Mouse (Mus musculus): ENCODE data around the gene Lalba.
A peak's percentile ranks its signal among the peaks of the same experiment; 100 is the strongest.
"Not testable (repeated sequence)": the region's sequence is repeated elsewhere in the genome, so short reads cannot be mapped to it uniquely, and the experiment has no call there.

Gene Lalba

GRCm38 (mm10) chr15:98482701-98483100 is at the start of gene Lalba:
TSS of gene Lalba (minus strand) at chr15:98482721.
- no peak for DNase-seq (ENCODE audit: low spot score)

DNA sequence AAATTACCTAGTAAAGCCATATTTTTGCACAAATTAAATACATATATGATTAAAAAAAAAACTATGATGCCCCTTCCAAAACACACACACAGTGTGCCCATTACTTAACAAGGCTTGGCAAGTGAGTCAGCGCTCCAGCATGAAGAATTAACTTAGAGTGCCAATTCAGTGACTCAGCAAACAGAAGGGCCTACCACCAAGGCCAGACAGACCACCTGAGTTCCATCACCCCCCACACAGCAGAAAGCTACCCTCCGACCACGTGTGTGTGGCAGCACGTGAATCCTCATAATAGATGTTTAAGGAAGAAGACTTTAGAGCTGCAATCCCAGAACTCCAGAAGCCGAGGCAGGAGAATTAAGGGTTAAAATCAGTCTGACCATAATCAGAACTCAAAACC is 49.8 kb upstream of the Lalba start:
- DNase-seq (ENCODE audit: low spot score) = no peak

GRCm38 (mm10) chr15:98528066-98528563 is 45.6 kb upstream of the Lalba start:
- DNase-seq (ENCODE audit: low spot score) = no peak

DNA sequence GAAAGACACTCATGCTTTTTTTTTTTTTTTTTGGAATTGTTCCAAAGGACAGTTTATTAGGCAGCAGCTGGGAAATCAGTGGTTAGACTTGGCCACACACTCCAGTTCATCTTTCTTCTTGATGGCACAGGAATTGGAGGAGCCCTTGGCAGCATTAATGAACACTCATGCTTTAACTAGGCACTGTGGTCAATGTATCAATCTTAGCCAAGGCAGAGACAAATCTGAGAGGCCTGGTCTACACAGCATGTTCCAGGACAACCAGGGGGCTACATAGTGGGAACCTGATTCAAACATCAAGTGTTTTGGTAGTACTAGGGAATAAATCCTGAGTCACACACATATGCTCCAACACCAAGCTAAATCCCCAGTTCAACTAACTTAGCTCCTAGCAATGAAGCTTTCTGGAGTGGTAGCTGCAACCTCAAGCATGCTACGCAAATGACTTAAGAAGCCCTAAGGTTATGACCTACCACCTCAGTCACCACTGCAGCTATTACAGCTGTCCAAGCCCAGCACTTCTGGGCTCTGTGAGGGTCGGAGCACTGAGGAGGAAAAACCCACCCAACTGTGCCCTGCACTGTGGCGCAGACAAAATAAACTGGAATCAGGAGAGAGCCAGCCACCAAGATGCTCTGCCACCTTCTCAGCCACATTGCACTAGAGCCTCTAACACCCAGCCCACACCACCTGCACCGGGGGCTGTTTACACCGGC is 44.7 kb upstream of the Lalba start:
- DNase-seq (ENCODE audit: low spot score) = no peak

GRCm38 (mm10) chr15:98526057-98526456 is 43.5 kb upstream of the Lalba start:
- no peak for DNase-seq (ENCODE audit: low spot score)

DNA sequence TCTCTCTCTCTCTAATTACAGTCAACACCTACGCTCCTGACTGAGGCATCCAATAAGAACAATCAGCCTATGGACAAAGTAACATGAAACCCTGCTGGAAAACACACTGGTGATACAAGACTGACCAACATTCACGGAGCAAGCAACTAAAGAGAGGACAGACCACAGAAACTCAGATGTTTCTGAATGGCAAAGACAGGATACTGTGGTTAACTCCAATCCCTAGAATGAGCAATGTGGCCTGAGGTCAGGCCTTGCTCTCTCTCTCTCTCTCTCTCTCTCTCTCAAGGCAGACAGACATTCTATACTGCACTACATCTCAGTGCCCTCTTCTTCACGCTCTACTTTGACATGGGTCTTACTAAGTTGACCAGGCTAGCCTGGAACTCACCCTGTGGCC is 38.7 kb upstream of the Lalba start:
- DNase-seq (ENCODE audit: low spot score) = no peak

GRCm38 (mm10) chr15:98517380-98518355 is 35.1 kb upstream of the Lalba start:
- peak; percentile 80 for DNase-seq (ENCODE audit: low spot score)

- DNase-seq (ENCODE audit: low spot score) = not testable (repeated sequence)
These were observed 32.3 kb upstream of the Lalba start for GRCm38 (mm10) chr15:98514845-98515244.

- DNase-seq (ENCODE audit: low spot score) = no peak
These were observed 31.6 kb upstream of the Lalba start for GRCm38 (mm10) chr15:98514146-98514545.

DNA sequence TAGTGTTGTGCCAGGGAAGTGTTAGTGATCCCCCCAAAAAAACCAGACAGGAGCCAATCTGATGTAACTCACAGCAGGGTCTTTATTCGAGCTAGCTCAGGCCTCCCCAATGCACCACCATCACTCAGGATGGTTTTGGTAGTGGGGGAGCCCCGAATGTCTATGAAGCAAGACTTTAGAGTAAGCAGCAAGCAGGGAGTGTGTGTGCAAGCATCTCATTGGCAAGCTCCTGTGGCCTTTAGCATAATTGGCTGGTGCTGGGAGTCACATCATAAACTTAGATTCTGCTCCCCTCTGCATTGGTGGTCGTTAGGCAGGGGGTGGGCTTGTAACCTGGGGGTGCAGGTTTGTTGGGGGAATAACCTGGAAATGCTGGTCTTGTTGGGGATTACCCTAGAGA is 31.2 kb upstream of the Lalba start:
- not testable (repeated sequence) for DNase-seq (ENCODE audit: low spot score)

- no peak for DNase-seq (ENCODE audit: low spot score)
These were observed 30.3 kb upstream of the Lalba start for GRCm38 (mm10) chr15:98512799-98513321.

- no peak for DNase-seq (ENCODE audit: low spot score)
These were observed 29.7 kb upstream of the Lalba start for GRCm38 (mm10) chr15:98512232-98512631.

DNA sequence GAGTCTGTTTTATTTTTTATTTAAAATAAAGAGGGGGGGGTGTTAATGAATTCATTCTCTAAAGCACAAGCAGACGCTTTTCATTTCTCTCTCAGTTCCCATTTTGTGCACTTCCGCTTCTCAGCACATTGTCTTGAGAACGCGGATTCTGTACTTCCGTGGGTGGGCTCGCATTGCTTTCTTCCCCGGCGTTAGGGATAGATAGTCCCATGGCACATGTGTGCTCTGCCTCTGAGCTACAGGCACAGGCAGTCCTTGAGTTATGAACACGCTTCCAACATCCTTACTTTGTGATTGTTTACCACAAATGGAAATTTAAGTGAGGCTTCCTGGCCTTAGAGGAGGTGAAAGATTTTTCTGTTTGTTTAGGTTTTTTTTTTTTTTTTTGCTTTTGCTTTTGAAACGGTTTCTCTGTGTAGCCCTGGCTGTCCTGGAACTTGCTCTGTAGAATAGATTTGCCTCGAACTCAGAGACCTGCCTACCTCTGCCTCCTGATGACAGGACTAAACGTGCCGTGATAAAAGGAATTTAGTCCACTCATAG is 28.9 kb upstream of the Lalba start:
- DNase-seq (ENCODE audit: low spot score) = no peak

GRCm38 (mm10) chr15:98510438-98511385 is 28.2 kb upstream of the Lalba start:
- DNase-seq (ENCODE audit: low spot score) = peak; percentile 92

- no peak for DNase-seq (ENCODE audit: low spot score)
These were observed 26.9 kb upstream of the Lalba start for GRCm38 (mm10) chr15:98509387-98509786.

GRCm38 (mm10) chr15:98507321-98507720 is 24.8 kb upstream of the Lalba start:
- DNase-seq (ENCODE audit: low spot score) = no peak

DNA sequence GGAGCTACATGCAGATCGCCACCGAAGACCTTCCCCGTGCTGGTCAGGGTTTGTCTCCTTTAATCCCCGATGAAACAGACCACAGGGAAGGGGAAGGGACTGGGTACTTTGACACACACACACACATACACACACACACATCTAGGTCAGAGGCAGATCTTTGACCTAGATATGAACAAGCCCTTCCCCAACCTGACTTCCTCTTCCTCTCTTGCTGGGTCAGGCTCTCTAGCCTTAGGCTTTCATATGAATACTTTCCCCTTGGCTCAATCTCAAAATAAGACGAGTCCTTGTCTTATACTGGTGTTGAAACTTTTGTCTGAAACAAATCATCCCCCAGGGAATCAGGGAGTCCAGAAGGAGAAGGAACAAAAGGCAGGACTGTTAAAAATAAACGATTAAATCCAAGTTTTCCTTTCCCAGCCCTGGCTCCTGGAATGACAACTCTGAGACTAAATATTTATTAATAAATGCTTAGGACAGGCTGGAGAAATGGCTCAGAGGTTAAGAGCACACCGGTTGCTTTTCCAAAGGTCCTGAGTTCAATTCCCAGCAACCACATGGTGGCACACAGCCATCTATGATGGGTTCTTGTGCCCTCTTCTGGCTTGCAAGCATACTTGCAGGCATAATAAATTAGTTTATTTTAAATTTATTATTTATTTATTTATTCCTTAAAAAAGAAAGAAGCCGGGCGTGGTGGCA is 23.9 kb upstream of the Lalba start:
- DNase-seq (ENCODE audit: low spot score) = no peak

GRCm38 (mm10) chr15:98504514-98504913 is 22.0 kb upstream of the Lalba start:
- DNase-seq (ENCODE audit: low spot score) = peak; percentile 79

DNA sequence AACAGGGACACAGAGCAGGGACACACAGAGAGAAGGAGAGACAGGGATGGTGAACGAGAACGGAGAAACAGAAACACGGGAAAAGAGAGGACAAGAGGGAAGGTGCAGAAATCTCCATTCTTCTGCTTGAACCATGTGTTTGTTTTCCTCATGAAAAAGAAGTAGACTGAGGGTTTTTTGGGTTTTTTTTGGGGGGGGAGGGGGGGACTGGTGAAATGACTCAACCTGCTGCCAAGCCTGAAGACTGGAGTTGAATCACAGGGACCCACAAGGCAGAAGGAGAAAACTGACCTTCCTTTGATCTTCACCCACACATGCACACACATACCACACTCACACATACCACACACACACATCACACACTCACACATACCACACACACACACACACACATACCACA is 20.8 kb upstream of the Lalba start:
- no peak for DNase-seq (ENCODE audit: low spot score)

DNA sequence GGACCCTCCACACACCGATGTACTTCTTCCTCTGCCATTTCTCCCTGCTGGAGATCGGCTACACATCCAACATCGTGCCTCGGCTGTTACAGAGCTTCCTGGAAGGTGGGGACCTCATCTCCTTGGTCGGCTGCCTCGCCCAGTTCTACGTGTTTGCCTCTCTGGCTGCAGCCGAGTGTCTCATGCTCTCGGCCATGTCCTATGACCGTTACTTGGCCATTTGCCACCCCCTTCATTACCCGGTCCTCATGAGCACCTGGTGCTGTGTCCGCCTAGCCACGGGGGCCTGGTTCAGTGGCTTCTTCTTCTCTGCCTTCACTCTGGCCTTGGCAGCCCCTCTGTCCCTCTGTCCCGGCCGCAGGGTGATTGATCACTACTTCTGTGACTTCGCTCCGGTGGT is 15.1 kb upstream of the Lalba start:
- no peak for DNase-seq (ENCODE audit: low spot score)

DNA sequence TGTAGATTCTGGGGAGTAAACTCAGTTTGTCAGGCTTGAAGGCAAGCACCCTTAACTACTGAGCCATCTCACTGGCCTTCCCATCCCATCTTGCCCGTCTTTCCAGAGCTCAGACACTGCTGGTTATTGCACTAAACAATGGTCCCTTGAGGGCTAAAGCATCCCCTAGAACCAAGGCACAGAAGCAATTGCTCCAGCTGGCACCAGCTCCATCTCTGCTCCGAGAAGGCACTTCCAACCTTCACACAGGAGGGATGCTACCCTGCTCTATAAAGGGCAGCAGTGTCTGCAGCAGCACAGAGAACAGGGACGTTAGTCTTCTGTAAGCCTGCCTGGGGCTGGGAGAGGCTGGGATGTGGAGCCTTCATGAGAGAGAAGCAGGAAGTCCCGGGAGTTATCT is 9.6 kb upstream of the Lalba start, which contains the start of gene Olfr279:
TSS of gene Olfr279 (plus strand) at position 301 of the 400 bp plus-strand sequence.
- DNase-seq (ENCODE audit: low spot score) = no peak
